Mouse (Mus musculus) cerebellum, adult (tissue): ENCODE measurements around the gene Rab1b.

Experiments used
- ATAC-seq: cut with Nextera tagmentation; 2 replicates; pipeline ENCODE4 v1.9.2; 2017; ENCODE audit warnings: mild to moderate bottlenecking, moderate library complexity, mixed read lengths; ENCODE audit not compliant: insufficient number of reproducible peaks, low FRiP score, low TSS enrichment

Rab1b gene

DNA sequence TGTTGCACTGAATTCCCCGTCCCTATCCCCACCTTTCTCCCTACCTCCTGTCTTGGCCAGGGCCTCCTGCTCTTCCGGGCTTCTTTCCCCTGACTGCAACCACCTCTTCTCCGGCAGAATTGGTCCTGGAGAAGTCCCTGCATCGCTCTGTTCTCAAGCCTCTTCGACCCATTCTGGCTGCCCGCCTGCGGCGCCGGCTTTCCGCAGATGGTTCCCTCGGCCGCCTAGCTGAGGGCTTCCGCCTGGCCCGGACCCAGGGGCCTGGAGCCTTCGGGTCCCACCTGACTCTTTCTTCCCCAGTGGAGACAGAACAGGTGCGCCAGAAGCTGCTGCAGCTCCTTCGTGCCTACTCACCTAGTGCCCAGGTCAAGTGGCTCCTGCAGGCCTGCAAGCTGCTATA lies 54.0 kb downstream of the Rab1b start:
- no peak for ATAC-seq

DNA sequence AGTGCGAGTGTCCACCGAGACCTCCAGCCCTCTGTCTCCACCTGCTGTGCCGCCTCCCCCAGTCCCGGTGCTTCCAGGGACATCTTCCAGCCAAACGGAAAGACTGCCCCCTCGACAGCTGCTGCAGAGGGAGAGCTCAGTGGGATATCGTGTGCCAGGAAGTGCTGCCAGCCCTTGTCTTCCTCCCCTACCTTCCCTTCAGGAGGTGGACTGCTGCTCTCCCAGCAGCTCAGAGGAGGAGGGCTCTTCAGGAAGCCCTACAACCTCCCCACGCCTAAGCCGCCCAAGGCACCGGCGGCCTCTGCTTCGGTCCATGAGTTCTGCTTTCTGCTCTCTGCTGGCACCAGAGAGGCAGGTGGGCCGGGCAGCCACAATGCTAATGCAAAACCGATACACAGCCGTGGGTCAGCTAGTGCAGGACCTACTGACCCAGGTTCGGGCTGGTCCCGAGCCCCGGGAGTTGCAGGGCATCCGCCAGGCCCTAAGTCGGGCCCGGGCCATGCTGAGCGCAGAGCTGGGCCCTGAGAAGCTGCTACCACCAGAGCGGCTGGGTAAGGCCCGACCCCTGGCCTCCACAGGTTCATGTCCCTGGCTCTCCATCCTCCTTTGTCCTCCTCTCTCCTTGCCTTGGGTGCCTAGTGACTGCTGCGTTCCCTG lies 54.6 kb downstream of the Rab1b start:
- ATAC-seq: no peak; the same call in 1 of the 2 replicates

DNA sequence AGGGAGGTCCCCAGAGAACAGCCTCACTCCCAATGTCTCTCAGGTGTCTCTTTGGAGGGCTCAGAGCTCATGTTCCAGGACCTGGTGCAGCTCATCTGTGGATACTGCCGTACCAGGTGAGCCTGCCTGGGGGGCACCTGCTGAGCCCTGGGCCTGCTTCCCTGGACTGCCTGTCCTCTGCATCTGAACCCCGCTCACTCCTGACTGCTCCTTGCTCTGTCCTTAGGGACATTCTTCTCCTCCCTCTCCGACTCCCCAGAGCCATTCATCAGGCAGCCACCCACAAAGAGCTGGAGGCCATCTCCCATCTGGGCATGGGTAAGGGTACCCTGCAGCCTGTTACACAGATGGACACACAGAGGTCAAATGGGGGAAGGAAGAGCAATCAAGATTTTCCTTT lies 55.4 kb downstream of the Rab1b start:
- ATAC-seq: no peak

GRCm38 (mm10) chr19:5051031-5051430 lies 55.8 kb downstream of the Rab1b start:
- no peak for ATAC-seq

DNA sequence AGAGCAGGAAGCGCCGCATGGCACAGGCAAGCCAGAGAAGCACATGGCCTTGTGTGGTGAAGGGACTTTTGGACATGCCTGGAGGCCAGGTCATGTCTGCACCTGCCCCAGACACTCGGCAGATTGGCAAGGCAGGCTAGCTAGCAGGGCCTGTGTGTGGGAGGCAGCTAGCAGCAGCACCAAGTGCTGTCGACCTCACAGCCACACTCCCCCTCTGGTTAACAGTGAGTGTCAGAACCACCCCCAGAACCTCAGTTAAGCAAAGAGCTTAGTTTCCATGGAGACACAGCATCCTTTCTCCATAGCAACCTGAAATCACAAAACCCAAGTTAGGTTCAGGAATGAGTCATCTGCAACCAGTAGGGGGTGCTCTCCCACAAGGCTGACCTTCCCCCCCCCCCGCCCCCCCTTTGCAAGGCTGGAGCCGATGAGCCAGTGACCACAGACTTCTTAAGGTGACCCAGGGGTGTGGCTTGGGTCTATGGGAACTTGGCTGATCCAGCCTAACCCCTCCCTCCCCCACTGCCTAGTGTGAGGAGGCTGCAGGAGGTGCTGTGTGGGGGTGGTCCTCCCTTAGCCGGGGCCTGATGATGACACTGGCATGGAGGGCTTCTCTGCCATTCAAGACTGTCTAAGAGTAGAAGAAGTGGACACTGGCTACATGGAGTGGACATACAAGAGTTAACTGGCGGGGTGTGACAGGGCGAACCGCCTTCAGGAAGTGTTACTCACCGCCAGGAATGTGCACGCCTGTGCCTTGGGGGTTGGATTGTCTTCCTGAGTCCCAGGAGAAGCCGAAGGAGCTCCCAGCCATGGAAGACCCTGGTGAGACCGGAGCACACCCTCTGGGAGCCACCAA lies 56.6 kb downstream of the Rab1b start, which contains the start of gene Rin1:
Rin1 (plus strand) TSS at position 435 of the 859 bp plus-strand sequence.
- ATAC-seq: no peak

DNA sequence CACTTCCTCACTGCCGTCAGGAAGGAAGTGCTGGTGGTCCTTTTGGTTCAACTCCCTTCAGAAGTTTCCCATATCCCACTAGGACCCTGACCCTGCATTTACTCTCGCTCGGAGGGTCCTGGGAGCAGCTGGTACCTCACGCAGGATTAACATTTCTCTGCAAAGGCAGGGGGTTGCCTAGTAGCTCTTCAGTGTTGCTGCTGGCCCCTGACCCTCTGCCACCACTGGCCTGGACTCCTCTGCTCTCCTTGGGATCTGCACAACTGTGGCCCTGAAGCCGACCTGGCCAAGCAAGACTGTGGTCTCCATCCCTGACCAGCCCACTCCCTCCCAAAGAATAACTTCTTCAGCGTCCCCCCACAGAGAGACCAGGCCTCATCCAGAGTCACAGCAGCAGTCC lies 57.5 kb downstream of the Rab1b start:
- no peak for ATAC-seq
